Mouse (Mus musculus): ENCODE data around the gene Fgfr2.

Gene Fgfr2

DNA sequence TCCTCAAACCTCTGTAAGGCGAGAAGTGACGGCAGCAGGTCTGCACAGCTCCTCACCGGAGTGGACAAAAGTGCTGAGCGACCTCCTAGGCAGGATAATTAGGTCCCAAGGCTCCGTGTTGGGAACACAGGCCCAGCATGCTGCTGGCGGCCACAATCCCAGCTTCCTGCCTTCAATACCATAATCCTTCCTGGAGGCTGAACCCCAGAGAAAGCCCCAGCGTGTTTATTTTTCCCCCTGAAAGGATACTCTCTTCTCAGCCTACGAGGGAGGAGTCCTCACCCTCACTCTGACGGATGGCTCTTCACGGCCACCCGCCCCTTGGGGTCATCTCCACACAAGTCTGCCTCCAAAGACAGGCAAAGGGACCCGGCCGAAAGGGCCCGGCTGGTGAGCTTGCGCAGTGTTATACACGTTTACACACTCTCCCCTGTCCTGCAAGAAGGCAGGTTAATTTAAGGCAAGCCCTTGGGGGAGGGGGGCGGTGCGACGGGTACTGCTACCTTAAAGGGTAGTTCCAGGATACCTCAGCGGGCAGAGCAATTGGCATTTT lies 2859.3 kb downstream of the Fgfr2 start:
- DNase-seq (ENCODE audit: low read depth), result no peak

DNA sequence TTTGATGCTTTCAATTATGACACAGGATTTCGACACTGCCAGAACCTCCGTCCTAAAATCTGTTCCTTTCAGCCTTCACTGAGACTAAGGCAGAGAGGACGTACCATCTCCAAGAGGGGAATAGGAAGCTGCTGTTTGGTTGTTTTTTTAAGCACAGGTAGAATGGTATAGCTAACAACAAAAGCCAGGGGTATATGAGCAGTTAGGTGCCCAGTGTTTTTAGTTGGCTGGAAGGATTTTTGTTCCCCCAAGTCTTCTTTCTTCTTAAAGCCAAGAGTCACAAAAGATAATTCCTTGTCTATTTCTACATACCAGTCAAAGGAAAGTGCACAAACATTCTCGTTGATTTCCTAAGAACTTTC lies 2859.9 kb downstream of the Fgfr2 start:
- DNase-seq (ENCODE audit: low read depth), result no peak

DNA sequence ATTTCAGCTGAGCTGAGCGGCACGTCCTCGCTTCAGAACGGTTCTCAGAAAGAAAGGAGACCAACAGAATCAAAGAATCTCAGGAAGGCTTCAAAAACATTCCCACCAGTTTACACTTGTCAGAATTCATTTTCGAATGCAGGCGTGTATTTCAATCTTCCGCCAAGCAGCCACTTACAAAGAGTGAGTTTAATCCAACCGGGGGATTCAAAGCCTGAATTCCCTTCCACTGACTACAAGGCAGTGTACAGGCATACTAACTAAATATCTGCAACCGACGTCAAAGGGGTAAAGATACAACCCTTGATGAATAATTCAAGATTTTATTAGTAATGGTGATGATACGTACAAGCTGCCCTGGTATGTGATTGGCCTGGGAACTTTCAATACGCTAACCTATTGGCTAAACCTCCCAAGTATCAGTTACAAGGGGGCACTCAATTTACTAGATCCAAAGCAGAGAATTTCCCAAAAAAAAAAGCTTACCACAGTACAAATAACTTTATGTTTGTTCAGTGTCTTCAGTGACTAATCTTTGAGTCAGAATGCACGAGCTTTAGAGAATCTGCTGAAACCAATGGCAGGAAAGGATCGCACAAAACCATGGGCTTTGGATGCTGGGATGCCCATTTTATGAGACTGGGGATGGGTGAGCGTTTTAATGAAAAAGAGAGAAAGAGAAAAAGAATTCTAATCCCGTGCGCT lies 2860.5 kb downstream of the Fgfr2 start:
- DNase-seq (ENCODE audit: low read depth), result no peak

DNA sequence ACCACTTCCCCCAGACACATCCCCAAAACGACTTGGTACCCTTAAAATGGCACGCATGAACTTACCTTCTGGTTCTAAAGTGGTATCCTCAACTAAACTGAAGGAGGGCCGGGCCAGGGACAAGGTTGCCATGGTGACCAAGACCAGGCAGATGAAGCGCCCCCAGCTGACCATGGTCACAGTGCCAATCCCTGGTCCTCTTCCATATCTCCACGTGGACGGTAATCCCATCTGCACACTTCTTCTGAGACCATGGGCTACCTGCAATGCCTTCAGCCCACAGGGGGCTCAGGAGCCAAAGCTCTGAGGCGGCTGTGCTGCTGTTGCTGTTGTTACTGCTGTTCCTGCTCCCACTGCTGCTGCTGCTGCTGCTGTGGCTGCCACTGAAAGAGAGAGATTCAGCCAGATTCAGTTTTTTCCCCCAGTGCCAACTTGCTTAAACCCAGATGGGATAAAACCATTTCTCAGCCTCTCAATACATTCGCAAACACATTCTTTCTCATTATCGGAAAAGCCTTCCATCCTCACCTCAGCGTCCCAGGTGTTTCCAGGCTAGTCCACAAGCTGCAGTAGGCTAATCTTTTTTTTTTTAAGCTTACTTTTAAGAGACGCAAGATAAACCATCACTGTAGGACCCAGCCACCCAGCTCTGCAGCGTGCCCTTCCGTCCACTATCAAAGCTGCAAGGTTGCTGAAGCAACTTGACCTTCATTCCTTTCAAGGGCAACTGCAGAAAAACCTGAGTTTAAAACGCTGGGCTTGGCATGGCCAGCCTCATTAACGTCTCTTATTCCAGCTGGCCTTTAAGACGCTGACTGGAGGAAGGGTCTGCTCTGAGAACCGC lies 2861.2 kb downstream of the Fgfr2 start:
- DNase-seq (ENCODE audit: low read depth), result no peak

DNA sequence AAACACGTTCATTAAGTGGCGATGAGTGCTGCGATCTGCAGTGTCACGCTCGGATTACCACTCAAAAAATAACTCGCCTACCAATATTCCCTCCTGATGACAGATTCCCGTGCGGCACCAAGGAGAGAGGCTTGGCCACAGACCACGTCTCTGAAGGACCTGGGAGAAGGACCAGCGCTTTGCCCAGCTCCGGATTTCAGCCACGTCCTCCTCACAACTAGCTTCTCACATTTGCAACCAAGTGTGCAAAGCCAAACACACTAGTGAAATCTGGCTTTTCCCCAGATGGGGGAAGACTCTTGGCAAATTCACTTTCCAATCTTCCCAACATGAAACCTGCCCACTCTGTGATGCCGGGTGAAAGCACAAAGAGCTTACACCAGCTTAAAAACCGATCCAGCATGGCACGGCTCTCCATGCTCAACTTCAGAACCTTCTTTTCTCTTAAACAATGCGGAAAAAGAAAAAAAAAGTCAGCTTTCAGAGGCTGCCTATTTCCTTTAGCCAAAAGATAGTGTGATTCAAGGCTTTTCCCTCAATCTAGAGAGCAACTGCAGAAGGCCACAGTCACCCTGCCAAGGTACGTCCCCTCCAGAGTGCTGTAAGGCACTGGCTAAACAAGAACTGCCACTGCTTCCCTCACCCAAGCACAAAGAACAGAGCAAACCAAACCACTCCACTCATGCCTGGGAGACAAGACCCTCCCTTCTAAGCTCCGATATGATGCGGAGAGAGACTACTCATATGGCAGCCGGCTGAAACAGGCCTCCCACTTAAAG lies 2862.1 kb downstream of the Fgfr2 start:
- DNase-seq (ENCODE audit: low read depth), result no peak

DNA sequence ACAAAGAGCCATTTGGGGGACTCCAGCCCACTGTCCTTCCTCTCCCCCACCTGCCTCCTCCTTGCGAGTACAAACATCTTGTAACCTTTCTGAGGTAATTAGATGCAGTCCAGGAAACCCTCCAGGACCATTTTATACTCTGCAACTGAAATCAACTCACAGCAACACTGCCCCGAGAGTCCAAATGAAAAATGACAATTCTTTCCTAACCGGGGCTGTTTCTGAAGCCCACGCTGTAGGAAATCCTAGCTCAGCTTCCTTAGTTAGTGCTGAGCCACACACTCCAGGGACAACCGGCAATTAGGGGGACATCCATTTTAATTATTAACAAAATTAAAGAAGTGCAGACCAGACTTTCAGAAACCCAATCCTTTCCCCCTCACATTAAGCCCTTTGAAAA lies 2863.1 kb downstream of the Fgfr2 start:
- DNase-seq (ENCODE audit: low read depth), result no peak

DNA sequence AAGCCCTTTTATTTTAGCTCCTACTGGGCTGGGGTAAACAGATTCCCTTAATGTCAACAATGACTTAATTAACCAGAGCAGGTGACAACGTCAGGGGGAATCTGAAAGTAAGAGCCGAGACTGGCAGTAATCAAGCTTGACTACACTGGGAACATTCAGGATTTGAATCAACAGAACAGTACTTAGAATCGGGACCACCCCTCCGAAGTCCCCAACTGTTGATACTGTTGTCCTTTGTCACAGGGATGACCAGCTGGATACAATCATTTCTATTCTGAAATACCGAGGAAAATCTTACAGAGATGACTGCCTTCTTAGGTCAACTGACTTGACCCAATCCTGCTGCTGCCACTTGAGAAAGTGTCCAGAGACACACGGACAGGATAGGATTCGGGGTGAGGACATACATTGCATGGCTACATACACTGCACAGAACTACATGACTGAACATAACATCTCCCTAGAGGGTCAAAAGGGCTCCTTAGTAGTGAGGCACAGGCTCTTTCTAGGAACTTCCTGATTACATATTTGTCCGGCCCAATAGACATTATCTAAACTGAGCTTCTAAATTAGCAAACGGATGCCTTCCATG lies 2864.3 kb downstream of the Fgfr2 start:
- no peak for DNase-seq (ENCODE audit: low read depth)

DNA sequence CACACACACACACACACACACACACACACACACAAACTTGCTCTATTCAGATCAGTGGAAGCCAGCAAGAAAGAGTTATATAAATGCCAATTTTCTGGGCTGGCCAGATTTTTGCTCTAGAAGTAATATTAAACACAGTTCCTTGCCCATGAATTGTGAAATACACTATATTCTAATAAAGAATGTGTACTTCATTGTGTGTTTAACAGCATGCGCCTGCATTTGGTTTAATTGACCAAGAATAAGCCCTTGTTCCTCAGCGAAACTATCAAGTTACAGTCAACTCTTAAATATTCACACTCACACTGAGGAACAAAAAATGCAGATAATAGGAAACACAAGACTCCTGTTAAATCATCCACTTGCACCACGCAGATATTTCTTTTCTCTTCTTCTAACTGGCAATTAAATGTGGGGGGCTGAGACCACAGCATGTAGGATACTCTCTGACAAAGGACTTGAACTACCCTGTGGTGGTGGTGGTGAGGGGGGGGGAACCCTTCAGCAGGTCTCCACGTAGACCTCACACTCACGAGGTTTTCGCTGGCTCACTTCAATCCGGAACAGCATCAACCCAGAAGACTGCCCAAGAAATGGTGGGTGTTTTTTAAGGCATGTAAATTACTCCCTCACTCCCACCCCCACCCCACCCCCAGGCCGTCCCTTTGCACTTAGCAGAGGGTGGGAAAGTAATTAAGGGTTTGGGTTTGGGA lies 2865.0 kb downstream of the Fgfr2 start:
- DNase-seq (ENCODE audit: low read depth), result no peak

DNA sequence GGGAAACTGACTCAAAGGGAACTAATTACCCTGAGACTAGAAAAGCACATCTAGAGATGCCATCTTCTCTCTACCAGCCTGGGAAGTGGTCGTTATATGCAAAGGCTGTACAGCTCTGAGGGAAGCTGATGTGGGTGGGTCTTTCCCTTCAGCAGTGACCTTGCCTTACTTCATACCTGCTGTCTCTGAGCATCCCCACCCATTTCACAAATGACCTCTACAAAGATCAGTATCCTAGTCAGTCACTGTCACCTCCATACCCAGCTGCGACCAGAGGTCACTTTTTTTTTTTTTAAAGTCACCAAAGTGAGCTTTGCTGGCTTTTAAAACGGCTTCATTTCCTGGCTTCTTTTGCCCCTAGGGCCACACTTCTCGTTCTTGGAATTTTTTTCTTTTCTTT lies 2869.9 kb downstream of the Fgfr2 start:
- no peak for DNase-seq (ENCODE audit: low read depth)

DNA sequence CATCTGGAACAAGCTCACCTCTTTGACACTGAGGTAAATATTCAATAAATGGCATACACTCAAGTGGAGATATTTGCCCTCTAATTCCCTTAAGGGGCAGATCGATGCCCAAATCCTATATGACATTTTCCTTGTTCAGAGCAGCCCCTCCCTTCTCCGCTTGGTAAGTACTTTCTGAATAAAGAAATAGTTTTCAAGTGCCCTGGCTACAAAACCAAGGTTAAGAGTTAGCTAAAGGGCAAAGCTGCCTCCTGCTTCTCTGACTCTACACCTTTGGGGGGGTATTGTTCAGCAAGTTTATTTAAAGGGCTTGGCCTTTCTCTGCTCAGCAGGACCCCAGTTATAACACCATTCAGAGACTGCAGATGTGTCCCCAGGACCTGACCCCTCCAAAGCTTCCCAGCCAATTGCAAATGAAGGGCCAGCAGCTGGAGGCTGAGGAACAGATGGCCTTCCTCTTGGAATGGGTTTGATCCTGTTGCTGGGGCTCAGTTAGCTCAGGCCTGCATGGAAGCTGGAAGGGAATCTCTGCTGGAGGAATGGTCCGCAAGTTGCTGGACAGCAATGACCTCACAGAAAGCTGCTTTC lies 2871.1 kb downstream of the Fgfr2 start:
- DNase-seq (ENCODE audit: low read depth), result no peak

DNA sequence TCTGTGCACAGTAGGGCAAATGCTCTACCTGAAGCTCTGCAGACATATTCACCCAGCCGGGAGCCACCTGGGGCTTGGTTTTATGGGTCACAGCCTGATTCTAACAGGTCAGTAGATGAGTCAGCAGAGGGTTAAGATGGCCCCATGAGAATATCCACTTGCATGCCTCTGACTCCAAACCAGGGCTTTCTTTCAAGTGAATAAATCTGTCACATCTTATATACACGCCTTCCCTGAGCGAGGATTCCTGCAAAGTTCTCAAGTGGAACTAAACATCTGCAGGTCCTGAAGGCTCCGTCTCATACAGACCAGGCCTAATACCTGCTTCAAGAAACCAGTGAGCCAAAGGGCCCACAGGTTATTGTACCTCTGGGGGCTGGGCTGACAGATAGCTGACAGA lies 2872.2 kb downstream of the Fgfr2 start:
- no peak for DNase-seq (ENCODE audit: low read depth)

DNA sequence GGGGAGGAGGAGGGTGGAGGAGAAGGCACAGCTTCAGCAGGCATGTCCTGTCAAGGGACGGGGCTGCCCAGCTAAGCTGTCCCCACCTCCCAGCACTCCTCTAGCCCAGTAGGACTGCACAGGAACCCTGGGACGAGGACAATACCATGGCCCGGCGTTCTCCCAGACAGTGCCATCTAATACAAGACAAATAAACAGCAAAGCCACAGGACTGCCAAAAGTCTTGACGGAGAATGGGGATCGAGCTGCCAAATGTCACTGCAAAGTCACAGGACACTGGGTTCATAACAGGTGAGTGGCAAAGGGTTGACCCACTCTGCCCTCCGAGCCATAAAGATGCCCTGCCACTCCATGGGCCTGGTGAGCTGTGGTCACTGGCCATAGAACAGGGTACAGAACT lies 2874.7 kb downstream of the Fgfr2 start:
- DNase-seq (ENCODE audit: low read depth), result no peak

DNA sequence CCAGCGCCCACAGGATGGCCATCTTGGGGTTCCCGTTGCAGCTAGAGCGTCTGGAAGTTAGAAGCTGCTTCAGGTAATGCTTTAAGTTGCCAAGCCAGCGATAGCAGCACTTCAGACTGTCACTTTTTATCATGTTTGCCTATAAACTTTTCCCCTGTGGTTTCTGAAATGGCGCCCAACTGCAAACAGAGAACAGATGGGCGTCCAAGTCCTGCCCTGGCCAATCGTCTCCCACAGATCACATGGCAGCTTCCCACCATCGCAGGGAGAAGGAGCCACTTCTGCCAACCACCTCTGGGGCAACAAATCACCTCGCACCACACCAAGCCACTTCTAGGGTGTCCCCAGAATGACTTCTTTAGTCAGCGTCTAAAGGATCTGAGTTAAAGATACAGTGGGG lies 2875.3 kb downstream of the Fgfr2 start:
- no peak for DNase-seq (ENCODE audit: low read depth)

DNA sequence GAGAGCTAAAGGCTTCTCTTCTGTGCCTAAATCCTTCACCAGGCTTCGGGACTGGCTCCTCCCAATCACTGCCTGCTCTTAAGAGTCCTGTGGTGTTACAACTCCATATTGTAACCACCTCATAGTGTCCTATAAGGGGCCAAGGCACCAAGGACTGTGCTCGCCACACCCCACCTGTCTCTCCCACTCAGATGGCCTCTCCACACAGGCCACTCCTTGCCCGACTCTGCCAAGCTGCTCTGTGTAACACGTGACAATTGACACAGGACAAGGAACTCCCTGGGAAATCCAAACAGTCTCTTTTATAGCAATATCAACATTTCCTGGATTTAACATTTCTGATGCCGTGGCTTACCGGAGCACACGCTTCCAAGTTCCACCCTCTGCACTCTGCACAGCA lies 2876.7 kb downstream of the Fgfr2 start:
- no peak for DNase-seq (ENCODE audit: low read depth)

DNA sequence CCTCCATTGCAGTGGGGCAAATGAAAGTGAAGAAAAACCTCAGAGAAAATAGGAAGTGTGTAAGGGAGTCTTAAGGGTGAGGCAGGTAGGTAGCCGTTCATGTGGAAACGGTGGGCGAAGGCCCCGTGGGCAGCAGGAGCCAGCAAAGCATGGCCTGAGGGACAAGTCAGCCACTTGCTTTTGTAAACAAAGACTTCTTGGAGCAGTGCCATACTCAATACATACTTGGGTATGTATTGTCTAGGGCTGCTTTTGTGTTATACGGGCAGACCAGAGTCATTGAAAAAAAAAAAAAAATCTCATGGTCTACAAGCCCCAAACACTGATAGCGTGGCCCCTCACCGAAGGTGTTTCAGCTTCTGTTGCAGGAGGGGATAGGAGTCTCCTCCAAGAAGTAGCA lies 2878.6 kb downstream of the Fgfr2 start:
- no peak for DNase-seq (ENCODE audit: low read depth)

DNA sequence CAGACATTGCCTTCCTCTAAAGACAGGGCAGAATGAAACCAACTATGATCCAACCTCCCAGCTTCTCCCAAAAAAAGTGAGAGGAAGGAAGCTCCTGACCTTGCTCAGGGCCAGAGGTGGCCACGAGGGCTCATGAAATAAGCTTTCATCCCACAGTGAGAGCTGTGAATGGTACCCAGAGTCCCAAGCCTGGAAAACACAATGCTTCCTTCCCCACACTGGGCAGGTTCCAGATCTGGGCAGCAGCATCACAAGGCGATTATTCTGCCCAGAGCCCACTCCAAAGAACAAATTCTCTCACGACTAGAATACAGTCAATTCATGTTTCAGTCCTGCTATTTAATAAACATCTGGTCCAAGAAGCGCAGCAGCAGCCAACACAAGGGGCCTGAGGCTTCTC lies 2879.3 kb downstream of the Fgfr2 start:
- no peak for DNase-seq (ENCODE audit: low read depth)

DNA sequence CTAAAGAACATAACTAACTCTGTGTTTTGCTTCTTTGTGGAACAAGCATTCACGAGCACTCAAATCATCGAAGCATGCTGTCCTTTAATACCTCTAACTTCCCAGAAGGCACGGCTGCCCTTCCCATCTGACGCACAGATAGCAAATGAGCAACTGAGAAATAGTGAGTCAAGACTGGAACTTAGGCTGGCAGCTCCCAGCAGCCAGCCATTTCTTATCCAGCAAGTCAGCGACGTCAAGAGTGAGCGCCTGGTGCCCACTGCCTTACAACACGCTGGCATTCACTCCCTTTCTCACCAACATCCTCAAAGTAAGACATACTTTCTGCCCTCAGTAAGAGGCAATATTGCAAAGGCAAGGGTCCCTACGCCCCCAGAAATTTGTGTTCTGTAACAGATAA lies 2883.0 kb downstream of the Fgfr2 start:
- DNase-seq (ENCODE audit: low read depth), result no peak

DNA sequence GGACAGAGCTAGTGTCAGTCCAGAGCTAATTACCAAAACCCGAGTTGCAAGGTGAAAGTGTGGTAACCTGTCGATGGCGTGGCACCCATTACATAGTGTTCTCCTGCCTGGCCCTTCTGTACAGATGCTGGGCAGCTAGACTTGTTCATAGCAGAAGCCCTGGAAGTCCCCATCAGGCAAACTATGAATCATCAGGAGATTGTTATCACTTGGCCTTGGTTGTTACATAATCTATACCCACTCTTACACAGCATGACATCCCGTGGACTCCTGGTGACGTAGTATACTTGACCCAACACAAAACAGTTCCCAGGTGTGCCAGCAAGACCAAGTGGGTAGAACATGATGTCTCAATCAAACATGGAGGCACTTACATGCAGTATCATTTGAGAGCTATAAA lies 2885.9 kb downstream of the Fgfr2 start:
- DNase-seq (ENCODE audit: low read depth), result no peak

DNA sequence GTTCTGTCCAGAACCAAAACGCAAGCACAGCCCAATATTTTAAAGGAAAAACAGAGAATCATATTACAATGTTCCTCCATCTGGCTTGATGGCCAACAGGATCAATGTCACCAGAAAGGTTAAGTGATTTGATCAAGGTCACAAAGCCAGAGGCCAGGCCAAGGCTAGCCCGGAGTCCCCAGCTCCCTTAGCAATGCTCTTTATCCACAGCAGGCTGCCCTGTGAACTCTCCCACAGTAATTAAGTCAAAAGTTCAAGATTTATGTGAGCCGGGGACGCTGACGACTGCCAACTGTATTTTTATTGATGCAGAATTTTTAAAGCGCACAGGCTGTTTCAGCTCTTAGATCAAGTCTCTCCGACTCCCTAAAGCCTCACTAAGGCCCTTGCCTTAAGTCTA lies 2889.4 kb downstream of the Fgfr2 start:
- DNase-seq (ENCODE audit: low read depth), result no peak

DNA sequence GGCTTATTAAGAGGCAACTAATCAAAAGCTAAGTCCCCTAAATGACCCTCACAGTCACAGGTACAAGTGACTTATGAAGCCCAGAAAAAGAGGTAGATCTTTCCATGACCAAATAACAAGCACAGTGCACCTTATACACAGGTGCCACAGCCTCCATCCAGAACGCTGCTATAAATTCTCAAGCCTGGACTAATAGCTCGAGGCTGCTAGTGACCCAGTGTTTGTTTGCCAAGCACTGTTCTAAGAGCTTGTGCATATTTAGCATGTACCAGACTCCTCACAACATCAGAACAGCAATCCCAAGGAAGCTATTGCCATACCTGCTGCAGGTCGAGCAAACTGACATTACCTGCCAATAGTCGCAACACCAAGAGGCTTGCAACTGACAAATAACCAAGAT lies 2893.1 kb downstream of the Fgfr2 start:
- DNase-seq (ENCODE audit: low read depth), result no peak

DNA sequence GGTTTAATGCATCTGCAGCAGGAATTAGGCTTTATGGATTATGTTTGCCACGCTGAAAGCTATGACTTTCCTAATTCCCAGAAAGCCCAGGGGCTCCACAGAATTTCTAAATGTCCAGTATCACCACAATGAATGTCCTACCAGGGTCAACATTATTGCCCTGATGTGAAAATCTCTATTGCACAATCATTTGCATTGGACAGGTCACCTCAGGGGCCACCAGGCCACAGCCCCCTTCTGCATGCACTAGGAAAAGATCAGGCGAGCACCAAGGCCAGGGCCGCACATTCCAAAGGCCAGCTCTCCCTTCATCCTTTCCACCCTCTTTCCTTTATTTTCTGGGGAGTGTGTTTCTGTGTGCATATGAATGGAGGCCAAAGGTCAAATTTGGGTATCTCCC lies 2897.9 kb downstream of the Fgfr2 start:
- no peak for DNase-seq (ENCODE audit: low read depth)

Data from 416B (cell line).